Mouse (Mus musculus) bone marrow, adult 2 months (tissue): ENCODE measurements around the gene Slc38a3.

Source experiments
- CTCF ChIP-seq: fragments of 200-500 bp; IDR thresholded peaks from 2 replicates; pipeline ENCODE4 v1.5.1; 2011; ENCODE audit warnings: low read length, control low read depth; ENCODE audit not compliant: control insufficient read depth, insufficient read depth
- POLR2A ChIP-seq: fragments of 200-500 bp; IDR thresholded peaks from 2 replicates; pipeline ENCODE4 v1.6.1; 2011; ENCODE audit warnings: low read depth, mild to moderate bottlenecking, control low read depth, low read length, borderline replicate concordance; ENCODE audit not compliant: control insufficient read depth

- TF ChIP-seq CTCF (no peak), POLR2A (no peak)
Observed at GRCm38 (mm10) chr9:107654585-107654984, 14.7 kb downstream of the Slc38a3 start.
